Mouse (Mus musculus) NIH3T3 (cell line): ENCODE measurements around the gene Bpifc.

Source experiments
- DNase-seq: peaks from one replicate; pipeline ENCODE4 v3.0.0-alpha.2; 2012; ENCODE audit warnings: low read depth

Bpifc gene

DNA sequence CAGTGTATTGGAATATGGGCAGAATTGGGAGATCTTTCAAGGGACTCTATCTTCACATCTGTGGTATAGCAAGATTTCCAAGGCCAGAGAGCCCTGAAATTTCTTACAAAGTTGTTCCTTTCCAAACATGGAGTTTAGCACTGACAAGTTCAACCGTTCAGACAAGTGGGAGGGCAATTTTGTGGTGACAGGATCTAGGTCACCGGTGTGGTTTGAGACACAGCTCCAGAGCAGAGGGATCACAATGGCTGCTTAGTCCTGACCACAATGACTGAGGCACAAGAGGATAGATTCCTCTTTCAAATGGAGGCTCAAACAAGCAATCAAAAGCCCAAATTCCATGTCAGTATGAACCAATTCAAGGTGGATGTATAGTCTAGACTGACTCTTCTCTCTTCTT is 523 bp downstream of the Bpifc start:
- DNase-seq: no peak

DNA sequence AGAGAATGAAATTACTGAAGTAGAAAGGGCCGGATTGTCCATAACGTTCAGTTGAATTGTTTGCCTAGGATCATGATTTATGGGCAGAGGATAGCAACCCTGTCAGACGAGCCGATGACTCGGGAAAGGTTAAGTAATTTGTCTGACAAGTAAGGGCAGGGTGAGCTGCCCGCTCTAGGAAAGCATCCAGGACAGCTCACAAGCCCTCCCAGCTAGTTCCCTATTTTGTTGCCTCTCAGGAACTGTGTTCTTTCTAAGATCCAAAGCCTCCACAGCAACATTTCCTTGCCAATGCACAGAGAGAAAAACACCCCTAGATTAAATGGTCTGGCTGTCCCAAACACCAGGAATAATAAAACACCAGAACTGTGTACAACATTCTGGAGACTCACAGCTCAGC is 1.1 kb downstream of the Bpifc start:
- DNase-seq: peak; percentile 77

DNA sequence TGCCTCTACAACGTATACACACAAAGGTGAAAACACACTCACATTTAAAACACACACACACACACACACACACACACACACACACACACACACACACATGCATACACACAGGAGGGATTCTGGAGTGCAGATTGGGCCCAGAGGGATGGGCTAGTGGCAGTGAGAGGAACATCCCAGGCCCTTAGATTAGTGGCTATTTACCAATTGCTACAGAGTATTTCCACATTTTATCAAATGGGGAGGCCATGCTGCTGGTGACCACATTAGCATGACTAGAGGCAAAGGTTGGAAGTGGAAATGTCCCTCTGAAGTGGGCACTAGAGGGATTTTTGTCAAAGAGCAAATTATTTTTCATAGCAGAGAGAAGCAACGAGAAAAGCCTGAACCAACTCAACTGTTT is 2.0 kb downstream of the Bpifc start:
- DNase-seq: no peak

DNA sequence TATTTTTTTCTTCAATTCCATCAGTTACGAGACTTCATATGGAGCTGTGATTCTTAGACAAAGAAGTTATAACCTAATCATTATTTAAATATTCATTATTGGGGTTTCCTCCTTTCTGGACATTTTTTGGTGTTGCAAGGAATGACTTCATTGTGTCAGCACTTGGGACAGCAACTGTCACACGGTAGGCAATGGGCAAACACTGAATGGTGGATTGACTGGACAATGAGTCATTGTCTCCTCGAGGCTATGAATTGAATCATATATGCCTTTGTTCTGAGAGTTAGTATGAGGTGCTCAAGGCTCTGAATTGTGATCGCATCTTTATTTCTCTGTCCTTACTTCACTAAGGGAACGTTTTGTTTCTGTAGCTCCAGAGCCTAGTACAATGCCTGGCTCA is 5.2 kb downstream of the Bpifc start:
- DNase-seq: peak; percentile 54

DNA sequence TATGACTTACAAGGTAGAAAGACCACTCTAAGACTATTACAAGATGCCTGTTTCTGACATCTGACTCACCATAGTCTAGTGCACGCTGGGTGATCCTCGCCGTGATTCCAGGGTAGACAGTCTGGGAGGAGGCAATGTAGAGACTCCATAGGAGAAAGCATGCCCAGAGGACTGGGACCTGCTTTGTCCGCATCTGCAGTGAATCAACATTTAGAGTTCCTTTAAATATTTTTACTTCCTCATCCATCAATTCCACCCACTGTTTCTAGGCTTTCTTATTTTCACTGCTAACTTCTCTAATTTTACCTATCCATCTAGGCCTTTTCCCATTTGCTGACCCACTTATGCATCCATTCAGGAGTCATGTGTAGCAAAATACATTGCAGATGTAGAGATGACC is 11.2 kb downstream of the Bpifc start:
- no peak for DNase-seq

DNA sequence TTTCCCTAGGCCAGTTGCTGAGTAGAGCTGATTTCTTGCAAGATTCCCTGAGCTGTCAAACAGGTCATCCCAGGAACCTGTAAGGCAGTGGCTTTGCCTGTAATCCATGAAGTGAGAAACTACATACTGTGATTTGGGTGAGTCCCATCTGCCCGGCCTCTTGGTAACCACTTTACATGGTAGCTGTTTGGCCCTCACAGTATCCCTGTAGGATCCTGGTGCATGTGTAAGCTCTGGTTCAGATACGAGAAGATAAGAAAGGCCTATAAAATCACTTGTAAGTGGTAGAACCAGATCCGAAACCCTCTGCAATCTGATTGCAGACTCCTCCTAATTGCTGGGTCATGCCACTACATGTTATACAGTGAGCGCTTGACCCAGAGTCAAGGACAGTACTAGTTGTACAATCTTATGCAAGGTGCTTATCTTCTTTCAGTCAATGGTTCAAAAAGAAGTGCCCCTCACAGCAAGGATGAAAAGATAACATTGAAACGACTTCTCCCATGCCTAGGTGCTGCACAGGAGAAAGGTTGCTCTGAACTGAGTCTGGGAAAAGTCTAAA is 17.1 kb downstream of the Bpifc start:
- DNase-seq: no peak

DNA sequence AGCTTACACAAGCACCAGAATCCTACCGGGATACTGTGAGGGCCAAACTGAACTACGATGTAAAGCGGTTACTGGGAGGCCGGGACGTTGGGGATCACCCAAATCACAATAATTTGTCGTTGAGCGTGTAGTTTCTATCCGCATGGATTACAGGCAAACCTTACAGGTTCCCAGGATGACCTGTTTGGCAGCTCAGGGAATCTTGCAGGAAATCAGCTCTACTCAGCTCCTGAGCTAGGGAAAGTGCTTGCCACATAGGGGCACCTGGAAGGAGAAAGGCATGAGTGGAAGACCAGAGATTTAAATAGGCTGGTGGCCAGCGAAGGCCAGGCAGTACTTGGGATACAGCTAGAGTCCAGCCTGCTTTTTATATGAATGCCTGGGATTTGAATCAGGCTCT is 17.9 kb downstream of the Bpifc start:
- no peak for DNase-seq

DNA sequence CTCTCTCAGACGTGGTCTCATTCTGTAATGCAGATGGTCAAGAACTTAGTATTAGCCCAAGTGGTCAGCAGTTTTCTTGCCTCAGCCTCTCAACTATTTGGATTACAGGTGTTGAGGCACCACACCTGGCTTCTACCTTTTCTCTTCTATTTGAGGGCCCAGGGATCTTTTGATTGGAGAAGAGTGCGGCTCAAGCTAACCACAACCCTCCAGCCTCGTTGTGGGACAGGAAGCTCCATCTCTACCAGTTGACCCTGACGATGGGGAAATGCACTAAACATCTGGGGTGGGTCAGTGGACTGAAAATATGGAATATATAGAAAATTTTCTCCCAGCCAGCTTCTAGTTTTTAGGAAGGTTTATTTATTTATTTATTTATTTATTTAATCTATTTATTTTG is 19.3 kb downstream of the Bpifc start:
- no peak for DNase-seq

DNA sequence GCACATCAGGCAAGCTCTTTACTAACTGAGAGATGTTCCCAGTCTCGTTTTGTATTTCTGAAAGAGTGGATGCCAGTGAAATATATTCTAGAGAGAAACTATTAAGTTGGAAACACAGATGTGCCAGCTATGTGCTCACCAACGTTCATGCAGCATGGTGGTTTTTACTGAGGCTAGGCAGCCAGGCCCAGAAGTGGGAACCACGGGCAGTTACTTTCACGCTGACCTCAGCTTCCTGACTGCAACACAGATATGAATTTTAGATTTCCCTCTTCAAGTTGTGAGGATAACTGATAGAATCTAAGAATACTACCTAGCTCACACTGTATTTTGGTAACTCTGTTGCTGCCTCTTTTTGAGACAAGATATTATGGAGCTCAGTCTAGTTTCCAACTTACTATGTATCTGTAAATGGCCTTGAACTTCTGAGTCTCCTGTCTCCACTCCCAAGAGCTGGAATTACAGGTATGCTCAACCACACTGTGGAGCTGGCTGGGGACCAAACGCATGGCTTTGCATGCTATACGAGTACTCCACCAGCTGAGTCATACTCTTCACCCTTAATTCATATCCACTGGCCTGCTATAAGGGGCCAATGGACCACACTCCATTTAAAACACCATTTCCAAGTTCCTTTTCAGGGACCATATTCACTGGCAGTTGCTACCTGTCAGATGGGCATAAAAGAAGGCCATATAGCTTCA is 22.1 kb downstream of the Bpifc start:
- peak; percentile 57 for DNase-seq

DNA sequence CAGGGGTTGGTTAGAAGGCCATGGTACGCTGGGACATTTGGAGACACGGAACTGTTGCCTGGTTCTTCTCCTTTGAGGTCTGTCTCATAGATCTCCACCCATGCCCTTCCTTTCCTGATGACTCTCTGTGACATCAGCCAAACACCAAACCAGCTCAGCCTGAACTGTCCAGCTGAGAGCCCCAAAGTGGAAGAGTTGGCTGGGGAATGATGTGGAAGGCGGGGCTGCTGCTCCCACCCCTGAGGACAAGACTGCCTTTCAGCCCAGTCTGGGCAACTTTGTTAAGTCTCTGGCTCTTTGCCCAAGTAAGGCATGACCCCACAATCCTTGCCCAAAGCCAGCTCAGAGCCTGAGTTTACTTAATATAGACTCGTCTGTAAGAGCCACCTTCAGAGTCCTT is 38.8 kb downstream of the Bpifc start:
- peak; percentile 68 for DNase-seq

DNA sequence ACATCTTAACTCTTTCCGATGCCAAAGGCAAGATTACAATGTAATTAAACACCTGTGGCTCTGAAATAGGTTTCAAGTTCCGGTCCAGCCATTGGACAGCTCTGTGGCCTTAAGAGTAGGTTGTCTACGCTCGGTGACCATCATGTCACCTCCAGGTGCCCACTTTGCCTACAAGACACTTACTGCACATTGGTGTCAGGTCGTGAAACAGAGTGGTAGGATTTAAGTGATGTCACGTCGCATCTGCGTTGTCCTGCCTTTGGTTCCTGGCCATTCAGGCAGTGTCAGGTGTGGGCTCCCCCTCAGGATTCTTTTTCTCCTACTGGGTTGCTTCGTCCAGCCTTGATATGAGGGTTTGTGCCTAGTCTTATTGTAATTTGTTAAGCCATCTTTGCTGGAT is 39.9 kb downstream of the Bpifc start:
- no peak for DNase-seq

DNA sequence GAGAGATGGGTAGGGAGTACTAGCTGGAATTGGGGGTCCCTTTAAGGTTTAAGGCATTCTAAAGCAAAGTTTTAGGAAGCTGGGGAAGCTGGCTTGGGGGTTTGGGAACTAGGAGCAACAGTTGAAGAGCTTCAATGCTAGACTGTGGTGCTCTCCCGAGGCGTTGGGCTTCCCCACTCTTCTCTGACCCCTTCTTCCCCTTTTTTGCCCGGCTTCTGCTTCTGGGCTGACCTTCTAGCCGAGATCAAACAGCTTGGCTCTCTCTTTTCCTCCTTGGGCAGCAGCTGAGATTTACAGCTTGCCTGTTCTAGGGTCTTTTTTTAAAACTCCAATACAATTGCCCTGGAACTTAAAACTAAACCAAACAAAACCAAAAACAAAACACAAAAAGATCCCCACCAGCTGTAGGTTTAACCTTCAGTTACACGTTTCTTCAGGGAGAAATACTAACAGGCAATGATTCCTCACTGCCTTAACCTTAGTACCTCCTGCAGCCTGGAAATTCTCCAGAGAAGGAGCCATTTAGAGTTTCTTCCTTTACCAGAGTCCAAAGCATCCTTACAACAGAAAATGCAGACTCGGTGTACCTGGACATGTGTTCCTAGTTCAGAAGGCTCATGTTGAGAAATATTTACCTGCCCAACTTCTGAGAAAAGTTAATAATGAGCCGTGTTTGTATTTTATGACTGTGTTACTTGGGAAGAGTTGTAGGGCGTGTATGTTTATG is 41.6 kb downstream of the Bpifc start:
- DNase-seq: peak; percentile 43

DNA sequence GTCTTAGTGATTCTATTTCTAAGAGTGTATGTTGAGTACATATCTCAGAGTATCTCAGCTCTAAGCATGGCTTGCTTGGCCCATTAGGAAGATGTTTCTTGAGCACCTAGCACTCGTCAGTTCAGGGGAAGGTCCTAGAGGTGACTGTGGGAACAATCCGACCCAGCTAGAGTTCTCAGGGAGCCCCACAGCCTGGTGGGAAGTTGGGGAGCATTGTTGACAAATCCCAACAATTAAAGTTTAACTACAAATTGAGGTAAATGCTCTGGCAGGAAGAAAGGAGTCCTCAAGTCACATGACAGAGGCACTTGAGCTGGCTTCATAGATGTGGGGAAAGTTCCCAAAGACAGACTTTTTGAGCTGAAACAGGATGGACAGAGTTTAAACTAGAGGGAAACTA is 43.0 kb downstream of the Bpifc start:
- no peak for DNase-seq

DNA sequence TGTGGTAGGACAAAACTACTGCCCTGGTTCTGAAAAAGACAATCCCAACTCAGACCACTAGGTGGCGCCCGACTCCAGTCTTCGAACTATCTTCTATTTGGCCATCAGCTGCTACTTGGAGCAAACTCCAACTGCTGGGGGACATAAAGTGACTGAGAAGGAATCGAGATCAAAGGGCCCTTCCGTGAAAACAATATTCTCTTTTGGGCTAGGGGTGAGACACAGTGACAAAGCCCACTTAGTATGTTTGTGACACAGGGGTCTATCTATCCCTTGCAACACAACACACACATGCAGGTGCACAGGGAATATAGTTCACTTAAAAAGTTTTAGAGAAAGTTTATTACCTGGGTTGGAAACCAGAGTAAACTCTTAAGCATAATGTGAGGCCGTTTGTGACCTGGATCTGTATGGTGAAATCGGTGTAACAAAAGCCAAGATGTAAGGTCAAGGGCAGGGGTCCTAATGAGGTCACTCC is 43.5 kb downstream of the Bpifc start:
- peak; percentile 89 for DNase-seq

DNA sequence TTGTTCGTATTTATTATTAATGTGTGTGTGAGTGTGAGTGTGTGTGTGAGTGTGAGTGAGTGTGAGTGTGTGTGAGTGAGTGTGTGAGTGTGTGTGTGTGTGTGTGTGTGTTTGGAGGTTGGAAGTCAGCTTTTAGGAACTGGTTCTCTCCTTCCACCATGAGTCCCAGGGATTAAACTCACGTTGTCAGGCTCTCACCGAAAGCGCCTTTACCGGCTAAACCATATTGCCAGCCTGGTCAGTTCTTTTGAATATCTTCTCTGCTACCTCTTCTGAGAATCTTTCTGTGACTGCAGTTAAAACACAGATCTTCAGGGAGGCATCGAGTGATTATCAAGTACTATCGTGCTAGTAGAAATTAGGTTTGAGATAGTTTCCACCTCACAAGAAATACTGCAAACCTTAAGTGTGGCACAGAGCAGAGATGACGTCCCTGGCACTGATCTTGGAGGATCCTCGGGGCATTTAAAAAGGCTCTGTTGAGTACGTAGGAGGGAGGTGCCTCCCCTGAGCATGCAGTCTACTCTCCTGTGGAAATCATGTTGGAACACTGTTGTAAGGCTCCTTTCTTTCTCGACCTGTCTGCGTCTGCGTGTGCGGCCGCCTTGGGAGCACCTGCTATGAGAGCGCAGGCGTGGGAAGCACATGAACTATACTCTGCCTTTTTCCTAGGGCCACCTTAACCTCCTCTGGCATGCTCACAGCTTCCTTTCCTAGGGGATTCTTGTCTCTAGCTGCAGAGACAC is 44.1 kb downstream of the Bpifc start:
- DNase-seq: no peak

DNA sequence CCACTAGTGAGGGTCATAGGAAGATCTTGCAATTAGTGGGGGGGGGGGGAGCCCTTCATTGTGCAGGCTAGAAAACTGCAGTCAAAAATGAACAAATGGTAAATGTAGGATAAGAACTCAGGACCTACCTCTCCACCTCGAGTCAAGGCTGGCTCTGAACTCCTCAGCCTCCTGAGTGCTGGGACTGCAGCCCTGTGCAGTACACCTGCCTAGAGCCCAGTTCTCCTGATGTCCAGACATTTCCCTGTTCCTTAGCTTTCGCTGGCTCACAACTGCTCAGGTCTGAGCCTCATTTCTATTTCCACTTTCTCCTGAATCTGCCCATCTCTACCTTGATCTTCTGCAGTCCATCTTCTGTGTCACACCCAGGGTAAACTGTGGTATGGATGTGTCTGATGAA is 45.2 kb downstream of the Bpifc start:
- no peak for DNase-seq

DNA sequence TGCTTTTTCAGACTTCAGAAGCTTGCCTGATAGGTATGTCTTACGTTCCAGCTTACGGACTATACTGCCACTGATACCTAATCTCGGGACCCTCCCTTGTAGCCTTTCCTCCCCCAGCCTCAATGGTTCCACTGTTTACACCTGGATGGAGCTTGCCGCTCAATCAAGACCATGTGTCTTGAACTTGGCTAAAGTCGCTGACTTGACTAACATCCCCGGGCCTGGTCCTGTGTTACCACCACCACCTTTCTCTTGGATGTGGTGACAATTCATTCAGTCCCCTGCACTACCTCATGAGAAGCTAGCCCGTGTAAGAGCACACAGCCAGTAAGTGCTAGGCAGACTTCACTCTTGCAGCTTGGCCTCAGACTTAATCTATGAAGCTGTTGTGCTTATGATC is 47.4 kb downstream of the Bpifc start:
- no peak for DNase-seq

DNA sequence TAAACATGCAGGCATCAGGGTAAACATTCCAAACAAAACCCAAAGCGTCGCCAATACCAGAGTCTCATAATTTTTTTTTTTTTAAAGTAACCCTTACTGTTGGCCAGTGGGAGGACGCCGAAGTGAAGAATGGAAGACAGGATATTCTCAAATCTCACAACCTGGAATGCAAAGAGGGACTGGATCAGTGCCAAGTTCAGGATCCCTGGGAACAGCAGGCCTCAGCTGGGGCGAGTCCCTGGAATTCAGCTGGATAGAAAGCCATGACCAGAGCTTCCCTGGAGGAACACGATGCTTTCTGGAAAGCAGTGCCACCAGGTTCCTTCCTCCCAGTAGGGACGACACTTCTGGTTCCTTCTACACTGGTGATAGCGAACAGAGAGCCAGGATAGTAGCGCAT is 48.8 kb downstream of the Bpifc start:
- no peak for DNase-seq

DNA sequence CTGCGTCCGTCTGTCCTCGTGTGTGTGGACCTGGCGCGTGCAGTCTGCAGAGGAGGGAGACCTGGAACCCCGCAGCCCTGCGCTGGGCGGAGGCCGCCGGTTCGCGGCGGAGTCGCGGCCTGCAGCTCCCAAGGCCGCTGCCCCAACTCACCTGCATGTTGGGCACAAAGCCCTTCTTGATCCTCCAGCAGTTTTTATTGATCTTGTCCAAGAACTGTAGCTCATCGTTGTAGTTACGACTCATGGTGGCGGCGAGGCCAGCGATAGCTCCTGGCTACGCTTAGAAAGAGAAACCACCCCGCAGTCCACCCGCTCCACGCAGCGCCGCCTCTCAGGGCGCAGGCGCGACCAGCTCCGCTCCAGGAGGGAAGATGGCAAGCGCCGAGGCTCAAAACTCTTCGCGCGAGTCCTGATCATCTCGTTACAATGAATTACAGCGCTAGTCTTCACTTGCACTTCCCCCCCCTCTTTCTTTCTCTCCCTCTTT is 54.2 kb downstream of the Bpifc start, which contains the start of gene Rtcb:
Gene Rtcb (minus strand): TSS at position 360 of the 487 bp plus-strand sequence.
- peak; percentile 99 for DNase-seq

DNA sequence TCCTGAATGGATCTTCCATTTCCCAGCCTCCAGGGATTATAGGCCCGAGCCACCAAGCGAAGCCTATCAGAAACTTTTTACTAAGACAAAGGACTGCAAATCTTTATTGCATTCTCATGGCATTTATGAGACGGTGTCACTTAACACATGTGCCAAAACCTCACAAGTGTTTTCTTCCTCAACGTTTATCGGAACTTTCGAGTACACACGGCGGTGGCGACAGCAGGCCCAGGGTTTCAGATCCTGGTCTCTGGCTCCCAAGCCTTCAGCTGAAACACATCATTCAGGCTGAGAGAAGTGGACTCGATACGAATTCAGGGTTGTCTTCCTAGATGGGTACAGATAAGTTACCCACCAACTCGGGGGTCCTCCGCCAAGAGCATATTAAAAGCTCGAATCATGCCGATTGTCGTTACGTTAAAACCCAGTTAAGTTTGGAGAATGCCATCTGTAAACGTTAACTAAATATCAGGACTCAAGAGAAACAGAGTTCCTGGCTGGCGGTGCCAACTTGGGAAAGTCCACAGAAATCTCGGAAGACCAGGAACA is 54.8 kb downstream of the Bpifc start:
- DNase-seq: peak; percentile 41

DNA sequence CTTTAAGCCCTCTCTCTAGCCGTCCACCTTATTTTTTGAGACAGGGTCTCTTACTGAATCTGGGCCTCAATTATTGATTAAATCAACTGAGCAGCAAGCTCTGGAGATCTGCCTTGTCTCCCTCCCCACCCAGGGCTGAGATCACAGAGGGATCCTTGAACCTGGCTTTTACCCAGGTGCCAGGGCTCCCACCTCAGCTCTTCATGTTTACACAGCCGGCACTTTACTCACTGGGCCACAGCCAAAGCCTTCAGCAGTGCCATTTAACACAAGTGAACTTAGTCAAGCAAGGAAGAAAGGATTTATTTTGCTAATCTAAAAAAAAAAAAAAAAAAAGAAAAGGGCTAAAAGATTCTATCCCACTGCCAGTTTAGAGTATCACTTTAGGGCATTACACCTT is 57.3 kb downstream of the Bpifc start:
- no peak for DNase-seq

DNA sequence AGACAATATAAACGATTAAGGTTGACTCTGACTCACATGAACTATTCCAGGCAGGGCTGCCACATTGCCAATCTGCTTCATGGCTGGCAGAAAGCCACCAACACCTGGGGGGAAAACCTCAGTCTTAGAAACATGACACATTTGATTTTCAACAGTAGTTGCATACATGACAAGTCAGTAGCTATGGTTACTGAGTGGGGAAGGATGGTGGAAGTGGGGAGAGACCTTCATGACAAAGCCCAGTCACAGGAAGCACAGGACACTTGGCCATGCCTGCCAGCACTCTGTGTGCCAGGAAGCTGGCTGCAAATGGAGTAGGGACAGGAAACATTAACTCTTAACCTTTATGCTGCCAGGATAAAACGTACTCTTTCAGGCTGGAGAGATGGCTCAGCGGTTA is 58.3 kb downstream of the Bpifc start:
- DNase-seq: peak; percentile 16
